Mouse (Mus musculus): ENCODE measurements around the gene Hoxb6.

Hoxb6 gene

GRCm38 (mm10) chr11:96286739-96287385 lies 5.4 kb upstream of the Hoxb6 start:
- DNase-seq, result no peak

GRCm38 (mm10) chr11:96287411-96287810 lies 4.9 kb upstream of the Hoxb6 start:
- no peak for DNase-seq

- no peak for DNase-seq
Observed at GRCm38 (mm10) chr11:96288455-96289221, 3.6 kb upstream of the Hoxb6 start.

- DNase-seq, result no peak
Observed at GRCm38 (mm10) chr11:96289293-96289692, 3.0 kb upstream of the Hoxb6 start.

- no peak for DNase-seq
Observed at GRCm38 (mm10) chr11:96289837-96290236, 2.4 kb upstream of the Hoxb6 start.

- DNase-seq, result no peak
Observed at GRCm38 (mm10) chr11:96290705-96291355, 1.4 kb upstream of the Hoxb6 start.

- no peak for DNase-seq
Observed at GRCm38 (mm10) chr11:96292565-96293301, 457 bp downstream of the Hoxb6 start.

GRCm38 (mm10) chr11:96293302-96293921 lies 1.1 kb downstream of the Hoxb6 start:
- no peak for DNase-seq

- no peak for DNase-seq
Observed at GRCm38 (mm10) chr11:96294245-96295091, 2.2 kb downstream of the Hoxb6 start.

- DNase-seq, result no peak
Observed at GRCm38 (mm10) chr11:96295092-96295835, 3.0 kb downstream of the Hoxb6 start.

GRCm38 (mm10) chr11:96296997-96297396 lies 4.7 kb downstream of the Hoxb6 start:
- DNase-seq, result no peak

GRCm38 (mm10) chr11:96297428-96297827 lies 5.2 kb downstream of the Hoxb6 start:
- no peak for DNase-seq

- no peak for DNase-seq
Observed at GRCm38 (mm10) chr11:96297968-96298635, 5.8 kb downstream of the Hoxb6 start.

GRCm38 (mm10) chr11:96298895-96299667 lies 6.8 kb downstream of the Hoxb6 start:
- no peak for DNase-seq

- no peak for DNase-seq
Observed at GRCm38 (mm10) chr11:96299781-96300180, 7.5 kb downstream of the Hoxb6 start.

GRCm38 (mm10) chr11:96300354-96301063 lies 8.2 kb downstream of the Hoxb6 start:
- no peak for DNase-seq

- no peak for DNase-seq
Observed at GRCm38 (mm10) chr11:96301064-96301431, 8.8 kb downstream of the Hoxb6 start.

- no peak for DNase-seq
Observed at GRCm38 (mm10) chr11:96301837-96302236, 9.6 kb downstream of the Hoxb6 start.
